Mouse (Mus musculus): ENCODE measurements at regions not wholly inside any gene's neighbourhood (a gene's known extent, or its start where the extent isn't known, plus 50 kb on each side); places are given as distances from the start of the nearest gene placed in this dataset.

GRCm38 (mm10) chr4:33552856-33553255, 242.7 kb downstream of the Rngtt start:
- TF ChIP-seq MAX (IDR thresholded peaks at IDR 0.05; ENCODE audit: low read length) (no peak), CTCF (IDR thresholded peaks at IDR 0.05 in 2 of 3, conservative IDR thresholded peaks at IDR 0.05 in 1 of 3; ENCODE audit: control insufficient read depth in 1 of 3, insufficient read depth in 1 of 3, low read depth in 2 of 3, low read length in 3 of 3, poor library complexity in 1 of 3, severe bottlenecking in 1 of 3) (no peak), POLR2AphosphoS5 (IDR thresholded peaks at IDR 0.05; ENCODE audit: borderline replicate concordance, low read depth, low read length) (no peak), EP300 (IDR thresholded peaks at IDR 0.05; ENCODE audit: low read depth in 1 of 2, low read length in 2 of 2) (no peak), POLR2A (IDR thresholded peaks at IDR 0.05; ENCODE audit: control insufficient read depth in 1 of 2, insufficient read depth in 1 of 2, low read depth in 1 of 2, low read length in 2 of 2, poor library complexity in 1 of 2) (no peak), GABPA (IDR thresholded peaks at IDR 0.05; ENCODE audit: low read depth, low read length) (no peak), TAL1 (IDR thresholded peaks at IDR 0.05; ENCODE audit: low read length) (no peak), MEF2A (IDR thresholded peaks at IDR 0.05; ENCODE audit: extremely low read depth, insufficient replicate concordance, low read depth, low read length, poor library complexity, severe bottlenecking) (no peak), CHD1 (IDR thresholded peaks at IDR 0.05; ENCODE audit: low read depth, low read length) (no peak), E2F4 (IDR thresholded peaks at IDR 0.05; ENCODE audit: borderline replicate concordance, low read depth, low read length) (no peak), SMC3 (IDR thresholded peaks at IDR 0.05; ENCODE audit: low read depth, low read length) (no peak), SIN3A (IDR thresholded peaks at IDR 0.05; ENCODE audit: low read length) (no peak), GATA1 (IDR thresholded peaks at IDR 0.05; ENCODE audit: low read depth, low read length) (no peak), USF1 (IDR thresholded peaks at IDR 0.05; ENCODE audit: low read depth, low read length) (no peak)
